In the genomic region with DNA sequence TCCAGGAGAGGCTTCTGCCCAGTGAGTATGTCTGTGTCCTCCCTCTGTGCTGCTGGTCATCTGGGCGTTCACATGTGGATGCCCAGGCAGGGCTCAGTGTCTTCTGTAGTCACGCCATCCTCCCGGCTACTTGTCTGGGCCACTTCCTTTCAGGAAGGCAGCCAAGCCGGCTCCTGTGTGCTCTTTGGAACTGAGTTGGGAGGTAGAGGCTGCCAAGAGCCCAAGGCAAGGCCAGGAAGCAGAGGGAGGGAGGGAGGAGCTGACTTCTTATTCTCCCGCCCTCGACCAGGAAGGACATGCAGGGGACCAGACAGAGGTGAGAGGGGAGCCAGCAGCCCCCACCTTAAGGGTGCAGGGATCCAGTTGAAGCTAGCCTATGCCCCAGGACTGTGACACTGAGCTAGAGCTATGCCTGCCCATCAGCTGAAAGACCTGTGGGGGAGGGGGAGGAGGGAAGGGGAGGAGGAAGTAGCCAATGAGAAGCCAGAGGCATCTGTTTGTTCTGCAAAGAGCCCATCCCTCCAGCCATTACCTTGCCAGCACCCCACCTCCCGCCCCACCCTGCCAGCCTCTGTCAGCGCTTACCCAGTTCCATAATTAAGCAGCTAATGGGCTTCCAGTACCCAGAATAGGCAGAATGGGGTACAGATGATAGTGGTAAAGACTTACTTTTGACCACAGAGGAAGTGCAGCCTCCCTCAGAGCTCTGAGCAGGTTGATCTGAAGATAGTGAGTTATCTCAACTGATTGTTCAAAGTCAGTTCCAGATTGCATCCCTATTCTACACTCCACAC, we compare ENCODE assay signal across 10 mouse cellular contexts. TPM values are rescaled to one million over a fixed set of nuclear protein-coding genes. Genes with fewer than 3 reads are reported as not detected.
DNase-seq lines count a peak whose midpoint lies in the region; ATAC-seq and TF ChIP-seq lines count a peak whose summit lies in the region.
"Had no signal": no experiment of that assay in that cellular context is flagged by ENCODE, and none has a peak within 500 bp of the region (broad histone marks: within the 10 kb centered on the region; RNA-seq: fewer than 3 reads in every experiment).

No protein-coding gene starts in this region.

- no peak overlapping the region for H3K4me3 ChIP-seq in intestine, postnatal 0 days (ENCODE audit: low read depth, low read length)
- no peak overlapping the region for H3K4me3 ChIP-seq in lung, embryonic 14.5 days (ENCODE audit: low read depth, low read length)

- H3K9ac ChIP-seq in intestine, postnatal 0 days (ENCODE audit: low read depth, low read length), result no peak overlapping the region
- no peak overlapping the region for H3K9ac ChIP-seq in lung, embryonic 14.5 days

- no peaks in the 10 kb centered on the region for H3K27me3 ChIP-seq in intestine, postnatal 0 days (replicated peaks; ENCODE audit: control insufficient read depth, insufficient read depth, low read length)
- no peaks in the 10 kb centered on the region for H3K27me3 ChIP-seq in lung, embryonic 14.5 days (ENCODE audit: insufficient read depth, low read length)

- peak; percentile 58 for DNase-seq in retina, postnatal 1 day
- no peak for DNase-seq in retina, embryonic 14.5 days (ENCODE audit: low spot score)
- peak; percentile 100 for DNase-seq in heart, adult 11 months
- DNase-seq in lung, embryonic 14.5 days, result peak; percentile 87
- peak; percentile 29 for DNase-seq in right cerebral cortex, postnatal 25 days
- DNase-seq in spleen, adult 12 weeks (ENCODE audit: low spot score), result no peak

- ATAC-seq in common myeloid progenitor, adult 5-6 weeks (replicated peaks; ENCODE audit: low read depth, poor library complexity, severe bottlenecking), result 0 out of 2 replicates have a peak, but pooled peaks have one; percentile 29
- peak; percentile 69 for ATAC-seq in intestine, postnatal 0 days
- peak; percentile 76 for ATAC-seq in lung, embryonic 14.5 days (ENCODE audit: insufficient read depth)

- 0 out of 2 replicates have a peak overlapping the region, but pooled peaks have one; percentile 5 for H3K27ac ChIP-seq in intestine, postnatal 0 days (ENCODE audit: low read depth, low read length)
- peak overlapping the region; percentile 71; the same call in 1 of the 2 replicates for H3K27ac ChIP-seq in lung, embryonic 14.5 days (ENCODE audit: low read depth)
- H3K27ac ChIP-seq: macrophage had no signal

- H3K4me1 ChIP-seq in intestine, postnatal 0 days (replicated peaks; ENCODE audit: control insufficient read depth, insufficient read depth, low read length), result 0 out of 2 replicates have a peak, but pooled peaks cover 3% of the 10 kb centered on the region
- peaks cover 14% of the 10 kb centered on the region for H3K4me1 ChIP-seq in lung, embryonic 14.5 days (ENCODE audit: insufficient read depth)

- TF ChIP-seq CTCF in intestine, postnatal 0 days (IDR thresholded peaks at IDR 0.05; ENCODE audit: low read depth), result no peak
- no peak for TF ChIP-seq CTCF in lung, embryonic 14.5 days (IDR thresholded peaks at IDR 0.05; ENCODE audit: low read depth)

- 8% methylated on average over 8 of the region's 8 CpGs for WGBS in intestine, postnatal 0 days
- WGBS in lung, embryonic 14.5 days, result 12% methylated on average over 8 of the region's 8 CpGs

- H3K9me3 ChIP-seq in intestine, postnatal 0 days (ENCODE audit: control insufficient read depth), result no peaks in the 10 kb centered on the region
- H3K9me3 ChIP-seq in lung, embryonic 14.5 days (ENCODE audit: low read depth, low read length), result no peaks in the 10 kb centered on the region

- H3K4me2 ChIP-seq in intestine, postnatal 0 days (replicated peaks; ENCODE audit: low read depth), result no peak overlapping the region
- H3K4me2 ChIP-seq in lung, embryonic 14.5 days, result peak overlapping the region; percentile 26

- no peaks in the 10 kb centered on the region for H3K36me3 ChIP-seq in intestine, postnatal 0 days (ENCODE audit: control insufficient read depth, insufficient read depth)
- H3K36me3 ChIP-seq in lung, embryonic 14.5 days (ENCODE audit: insufficient read depth), result no peaks in the 10 kb centered on the region

RNA-seq across cellular contexts. Expression of gene Hils1, which starts 9.1 kb away (rescaled TPM):
- total RNA-seq in common myeloid progenitor, adult 5-6 weeks (2017), result not detected in 2 replicates
- not detected in 2 replicates for polyA plus RNA-seq in intestine, postnatal 0 days (2015; fragmentation: Nextera tagmentation; extraction: Ambion mirVana)
- polyA plus RNA-seq in lung, embryonic 14.5 days (2014; fragmentation: Nextera tagmentation; extraction: Ambion mirVana), result not detected in 2 replicates
- total RNA-seq: adrenal gland, postnatal 4 days had no signal
- polyA plus RNA-seq: macrophage had no signal

RNA-seq across cellular contexts. Expression of gene Sgca, which starts 17.9 kb away (rescaled TPM):
- not detected in 2 replicates for total RNA-seq in common myeloid progenitor, adult 5-6 weeks (2017)
- polyA plus RNA-seq in intestine, postnatal 0 days (2015; fragmentation: Nextera tagmentation; extraction: Ambion mirVana), result 0.18 and 0.55 TPM in 2 replicates
- 0.35 TPM in 1 of 2 replicates, not detected in the other for polyA plus RNA-seq in lung, embryonic 14.5 days (2014; fragmentation: Nextera tagmentation; extraction: Ambion mirVana)
- polyA plus RNA-seq: macrophage had no signal

RNA-seq across cellular contexts. Expression of gene Col1a1, which starts 22.2 kb away (rescaled TPM):
- not detected in 2 replicates for total RNA-seq in common myeloid progenitor, adult 5-6 weeks (2017)
- polyA plus RNA-seq in intestine, postnatal 0 days (2015; fragmentation: Nextera tagmentation; extraction: Ambion mirVana), result 338 and 367 TPM in 2 replicates
- 1,035 and 1,062 TPM in 2 replicates for polyA plus RNA-seq in lung, embryonic 14.5 days (2014; fragmentation: Nextera tagmentation; extraction: Ambion mirVana)

RNA-seq across cellular contexts. Expression of gene Ppp1r9b, which starts 32.6 kb away (rescaled TPM):
- total RNA-seq in common myeloid progenitor, adult 5-6 weeks (2017), result 145 and 164 TPM in 2 replicates
- 6.3 and 7.1 TPM in 2 replicates for polyA plus RNA-seq in intestine, postnatal 0 days (2015; fragmentation: Nextera tagmentation; extraction: Ambion mirVana)
- polyA plus RNA-seq in lung, embryonic 14.5 days (2014; fragmentation: Nextera tagmentation; extraction: Ambion mirVana), result 13.0 and 14.3 TPM in 2 replicates

RNA-seq across cellular contexts. Expression of gene Samd14, which starts 51.4 kb away (rescaled TPM):
- total RNA-seq in common myeloid progenitor, adult 5-6 weeks (2017), result 15.5 and 16.6 TPM in 2 replicates
- 6.5 and 6.9 TPM in 2 replicates for polyA plus RNA-seq in intestine, postnatal 0 days (2015; fragmentation: Nextera tagmentation; extraction: Ambion mirVana)
- polyA plus RNA-seq in lung, embryonic 14.5 days (2014; fragmentation: Nextera tagmentation; extraction: Ambion mirVana), result 22.7 and 24.5 TPM in 2 replicates

Comparison
In these comparisons a context has a peak if more than half of its experiments do, and no peak if none do; other contexts are left out.
1. DNase-seq: peak in retina, postnatal 1 day (single experiment), heart, adult 11 months (single experiment), lung, embryonic 14.5 days (single experiment) and right cerebral cortex, postnatal 25 days (single experiment); none in retina, embryonic 14.5 days (single experiment) and spleen, adult 12 weeks (single experiment).
2. Peak in every context shown above with its lines, with median percentiles within 50 percentile points of each other: ATAC-seq.